Mouse (Mus musculus) MEL (cell line): ENCODE results near the gene Gsta2. TPM values are rescaled to one million over a fixed set of nuclear protein-coding genes. Genes with fewer than 3 reads are reported as not detected.

Source experiments
- DNase-seq: peaks from one replicate; pipeline ENCODE4 v3.0.0; 2011; ENCODE audit warnings: low read depth, low spot score
- H3K27ac ChIP-seq: 2 replicates; pipeline ENCODE4 v1.5.1; 2012; ENCODE audit warnings: low read depth, mild to moderate bottlenecking, control low read depth, low read length, moderate library complexity; ENCODE audit not compliant: control insufficient read depth
- H3K27me3 ChIP-seq, 2 experiments: fragments of 150-350 bp in 1 of 2; sonication (generic) in 1 of 2; 2 replicates each; pipeline ENCODE4 v1.6.1; 2012; ENCODE audit warnings: low read length in 2 of 2, mild to moderate bottlenecking in 2 of 2, improper control_type of control experiment in 1 of 2, moderate library complexity in 1 of 2; ENCODE audit not compliant: insufficient read depth in 2 of 2, control insufficient read depth in 1 of 2
- H3K36me3 ChIP-seq, 2 experiments: 2 replicates each; pipeline ENCODE4 v1.6.1; 2012 to 2014; ENCODE audit warnings: low read length in 2 of 2, improper control_type of control experiment in 1 of 2, inconsistent platforms in 1 of 2, mild to moderate bottlenecking in 1 of 2; ENCODE audit not compliant: insufficient read depth in 2 of 2, control insufficient read depth in 1 of 2
- H3K4me1 ChIP-seq, 2 experiments: fragments of 150-350 bp in 1 of 2; sonication (generic) in 1 of 2; 2 replicates each; pipeline ENCODE4 v1.6.1; 2012; ENCODE audit warnings: low read length in 2 of 2, improper control_type of control experiment in 1 of 2, mild to moderate bottlenecking in 1 of 2; ENCODE audit not compliant: insufficient read depth in 2 of 2, control insufficient read depth in 1 of 2
- H3K4me3 ChIP-seq, 2 experiments: fragments of 150-350 bp in 1 of 2; sonication (generic) in 1 of 2; 2 replicates each; pipeline ENCODE4 v1.5.1; 2012; ENCODE audit warnings: low read depth in 2 of 2, low read length in 2 of 2, mild to moderate bottlenecking in 2 of 2, moderate library complexity in 2 of 2, control low read depth in 1 of 2, improper control_type of control experiment in 1 of 2; ENCODE audit not compliant: control insufficient read depth in 1 of 2, insufficient read depth in 1 of 2
- H3K79me2 ChIP-seq: 2 replicates; pipeline ENCODE4 v1.6.1; 2012; ENCODE audit warnings: mild to moderate bottlenecking, low read length, moderate library complexity; ENCODE audit not compliant: control insufficient read depth, poor library complexity, insufficient read depth
- H3K9ac ChIP-seq: 2 replicates; pipeline ENCODE4 v1.6.1; 2012; ENCODE audit warnings: low read depth, mild to moderate bottlenecking, control low read depth, low read length, moderate library complexity; ENCODE audit not compliant: control insufficient read depth, poor library complexity, severe bottlenecking
- H3K9me3 ChIP-seq: fragments of 150-350 bp; sonication (generic); replicated peaks from 2 replicates; pipeline ENCODE4 v1.6.1; 2012; ENCODE audit warnings: mild to moderate bottlenecking, low read length, improper control_type of control experiment, moderate library complexity; ENCODE audit not compliant: insufficient read depth
- CTCF ChIP-seq, 3 experiments: IDR thresholded peaks in 2 of 3; conservative IDR thresholded peaks in 1 of 3; 2 replicates each; pipeline ENCODE4 v1.5.1; 2011 to 2012; ENCODE audit warnings: low read length in 3 of 3, low read depth in 2 of 3, mild to moderate bottlenecking in 2 of 3, improper control_type of control experiment in 1 of 3, inconsistent platforms in 1 of 3, mixed read lengths in 1 of 3, moderate library complexity in 1 of 3; ENCODE audit not compliant: control insufficient read depth in 1 of 3, insufficient read depth in 1 of 3, poor library complexity in 1 of 3, severe bottlenecking in 1 of 3
- HCFC1 ChIP-seq: IDR thresholded peaks from 2 replicates; pipeline ENCODE4 v1.6.1; 2012; ENCODE audit warnings: low read depth, mild to moderate bottlenecking, inconsistent platforms, low read length, improper control_type of control experiment, moderate library complexity
- JUND ChIP-seq: IDR thresholded peaks from 2 replicates; pipeline ENCODE4 v1.6.1; 2011; ENCODE audit warnings: low read depth, mild to moderate bottlenecking, improper control_type of control experiment, low read length
- MAX ChIP-seq: IDR thresholded peaks from 2 replicates; pipeline ENCODE4 v1.6.1; 2011; ENCODE audit warnings: low read length, improper control_type of control experiment
- MEF2A ChIP-seq: IDR thresholded peaks from 2 replicates; pipeline ENCODE4 v1.6.1; 2014; ENCODE audit warnings: low read depth, mild to moderate bottlenecking, inconsistent platforms, low read length, improper control_type of control experiment; ENCODE audit not compliant: poor library complexity, insufficient replicate concordance, severe bottlenecking; ENCODE audit errors: extremely low read depth
- MYB ChIP-seq: IDR thresholded peaks from 2 replicates; pipeline ENCODE4 v1.6.1; 2011; ENCODE audit warnings: mild to moderate bottlenecking, low read depth, low read length, improper control_type of control experiment
- POLR2A ChIP-seq, 2 experiments: IDR thresholded peaks; 2 replicates each; pipeline ENCODE4 v1.6.1; 2011 to 2012; ENCODE audit warnings: low read length in 2 of 2, mild to moderate bottlenecking in 2 of 2, control low read depth in 1 of 2, improper control_type of control experiment in 1 of 2, low read depth in 1 of 2, moderate library complexity in 1 of 2; ENCODE audit not compliant: control insufficient read depth in 1 of 2, insufficient read depth in 1 of 2, poor library complexity in 1 of 2
- POLR2AphosphoS5 ChIP-seq: IDR thresholded peaks from 2 replicates; pipeline ENCODE4 v1.6.1; 2012; ENCODE audit warnings: low read depth, borderline replicate concordance, mild to moderate bottlenecking, inconsistent platforms, low read length, moderate library complexity, mixed read lengths
- RAD21 ChIP-seq: IDR thresholded peaks from 2 replicates; pipeline ENCODE4 v1.6.1; 2011; ENCODE audit warnings: mild to moderate bottlenecking, low read depth, low read length, improper control_type of control experiment
- SMC3 ChIP-seq: IDR thresholded peaks from 2 replicates; pipeline ENCODE4 v1.6.1; 2011; ENCODE audit warnings: low read depth, low read length, improper control_type of control experiment
- TBP ChIP-seq: IDR thresholded peaks from 2 replicates; pipeline ENCODE4 v1.8.0; 2011; ENCODE audit warnings: low read depth, low read length, improper control_type of control experiment
- ZC3H11A ChIP-seq: IDR thresholded peaks from 2 replicates; pipeline ENCODE4 v1.6.1; 2012; ENCODE audit warnings: low read depth, mild to moderate bottlenecking, inconsistent platforms, low read length, improper control_type of control experiment
- ZKSCAN1 ChIP-seq: IDR thresholded peaks from 2 replicates; pipeline ENCODE4 v1.6.1; 2012; ENCODE audit warnings: low read depth, mild to moderate bottlenecking, inconsistent platforms, low read length, improper control_type of control experiment, moderate library complexity
- ZMIZ1 ChIP-seq: IDR thresholded peaks from 2 replicates; pipeline ENCODE4 v1.6.1; 2012; ENCODE audit warnings: low read depth, mild to moderate bottlenecking, inconsistent platforms, low read length, improper control_type of control experiment, moderate library complexity
- polyA plus RNA-seq, 2 experiments: library from polyadenylated mRNA; stranded (reverse) in 1 of 2; unstranded in 1 of 2; fragments of >175 nt in 1 of 2; fragments of >200 nt in 1 of 2; gene quantifications; 2 replicates each; pipeline versions ENCODE4 v1.2.1 to v1.2.4; 2012; ENCODE audit warnings: low replicate concordance in 2 of 2, low read depth in 1 of 2; ENCODE audit not compliant: insufficient read length in 2 of 2, insufficient read depth in 1 of 2, missing spikeins in 1 of 2
- total RNA-seq: library from RNA; depleted of rRNA; stranded (reverse); fragments of 300-350 nt; gene quantifications from 2 replicates; pipeline ENCODE4 v1.2.3, GENCODE M21; 2012

The Gsta2 gene
- total and polyA plus RNA-seq, 3 experiments = not detected

DNA sequence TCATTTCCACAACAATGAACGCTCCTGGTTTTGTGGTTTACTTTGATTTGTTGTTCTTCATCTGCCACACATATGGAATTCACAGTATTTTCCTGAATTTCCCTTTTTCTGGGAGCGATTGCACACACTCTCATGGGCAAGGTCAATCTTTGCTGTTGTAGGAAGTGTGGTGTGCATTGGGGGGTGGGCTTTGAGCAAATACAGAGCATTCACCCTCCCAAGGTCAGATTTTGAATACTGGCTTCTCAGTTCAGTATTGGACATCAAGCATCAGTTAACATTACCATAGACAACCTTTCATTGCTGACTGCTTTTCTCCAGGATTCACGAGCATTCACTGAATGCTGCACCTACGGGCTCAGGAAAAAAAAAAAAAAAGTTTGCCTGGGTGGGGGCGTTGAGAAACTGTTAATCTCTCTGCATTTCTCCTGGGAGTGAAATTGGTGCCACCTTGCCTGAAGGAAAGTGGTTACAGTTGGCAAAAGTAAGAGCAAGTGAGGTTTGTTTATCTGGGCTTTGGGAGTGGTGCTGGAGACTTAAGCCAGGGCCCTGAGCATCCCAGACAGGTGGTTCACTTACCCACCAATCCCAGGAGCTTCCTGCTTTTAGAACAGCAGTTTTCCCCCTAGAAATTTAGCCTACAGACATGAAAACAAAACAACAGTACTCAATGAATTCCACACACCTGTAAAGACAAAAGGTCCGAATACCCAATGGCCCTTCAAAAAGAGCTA, 4.3 kb upstream of the Gsta2 start:
- Histone ChIP-seq H3K79me2 (no peaks in the 10 kb centered on the region), H3K9ac (no peak overlapping the region), H3K36me3 (no peaks in the 10 kb centered on the region), H3K9me3 (no peaks in the 10 kb centered on the region), H3K4me3 (no peak overlapping the region), H3K27me3 (peaks cover 2 to 4% of the 10 kb centered on the region in 2 experiments; a peak in 3 of 4 replicates), H3K27ac (no peak overlapping the region), H3K4me1 (no peaks in the 10 kb centered on the region)
- DNase-seq = no peak
- TF ChIP-seq MAX (no peak), MEF2A (no peak), POLR2A (IDR thresholded peaks at IDR 0.05; ENCODE audit: control insufficient read depth in 1 of 2, insufficient read depth in 1 of 2, low read depth in 1 of 2, low read length in 2 of 2, poor library complexity in 1 of 2) (no peak), JUND (no peak), POLR2AphosphoS5 (no peak), RAD21 (no peak), SMC3 (no peak), ZC3H11A (no peak), ZMIZ1 (no peak)

DNA sequence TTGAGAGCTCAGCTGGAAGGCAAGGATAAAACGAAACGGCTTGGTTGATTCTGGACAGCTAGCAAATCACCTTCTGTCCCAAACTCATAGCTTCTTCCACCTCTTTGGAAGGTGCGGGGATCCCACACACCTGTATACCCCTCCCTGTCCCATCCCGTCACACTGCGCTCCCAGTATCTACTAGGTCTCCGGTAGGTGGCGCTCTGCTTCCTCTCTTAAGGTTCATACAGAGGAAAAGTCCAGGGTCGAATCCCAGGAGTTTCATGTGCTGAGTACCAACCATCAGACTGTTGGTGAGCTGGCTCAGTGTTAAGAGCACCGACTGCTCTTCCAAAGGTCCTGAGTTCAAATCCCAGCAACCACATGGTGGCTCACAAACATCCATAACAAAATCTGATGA, 2.5 kb upstream of the Gsta2 start:
- no peak overlapping the region for H3K27ac ChIP-seq
- H3K9me3 ChIP-seq = no peaks in the 10 kb centered on the region
- no peak overlapping the region for H3K9ac ChIP-seq
- no peaks in the 10 kb centered on the region for H3K4me1 ChIP-seq
- no peak for TF ChIP-seq MYB
- TF ChIP-seq TBP = no peak
- TF ChIP-seq ZKSCAN1 = no peak
- peak; percentile 65 for TF ChIP-seq SMC3
- TF ChIP-seq RAD21 = peak; percentile 67
- peak; percentile 83 to 86 (median 84) for TF ChIP-seq CTCF (IDR thresholded peaks at IDR 0.05 in 2 of 3, conservative IDR thresholded peaks at IDR 0.05 in 1 of 3; ENCODE audit: control insufficient read depth in 1 of 3, insufficient read depth in 1 of 3, low read depth in 2 of 3, low read length in 3 of 3, poor library complexity in 1 of 3, severe bottlenecking in 1 of 3)
- TF ChIP-seq HCFC1 = no peak
- peak; percentile 30; the same call in 1 of the 2 replicates for TF ChIP-seq ZC3H11A
- DNase-seq = peak; percentile 72
- peaks cover 0 to 4% of the 10 kb centered on the region in 2 experiments; a peak in 2 of 4 replicates for H3K27me3 ChIP-seq
- H3K36me3 ChIP-seq = no peaks in the 10 kb centered on the region
- no peaks in the 10 kb centered on the region for H3K79me2 ChIP-seq
- no peak overlapping the region for H3K4me3 ChIP-seq
